Mouse (Mus musculus) limb, embryonic 14.5 days (tissue): ENCODE results near the gene Zdhhc17. TPM values are rescaled to one million over a fixed set of nuclear protein-coding genes. Genes with fewer than 3 reads are reported as not detected.

Experiments used
- ATAC-seq: fragments of 200-750 bp; cut with Nextera tagmentation; 2 replicates; pipeline ENCODE4 v1.8.0; 2017; ENCODE audit warnings: low read depth, moderate number of reproducible peaks, moderate TSS enrichment; ENCODE audit not compliant: low FRiP score
- DNase-seq: peaks from one replicate; pipeline ENCODE4 v3.0.0-alpha.2; 2015; ENCODE audit warnings: low spot score
- H3K27ac ChIP-seq: fragments of 300-500 bp; sonication (generic); replicated peaks from 2 replicates; pipeline ENCODE4 v1.5.1; 2014; ENCODE audit warnings: low read depth, mild to moderate bottlenecking, low read length, moderate library complexity, mixed read lengths
- H3K27me3 ChIP-seq: fragments of 300-500 bp; sonication (generic); 2 replicates; pipeline ENCODE4 v1.6.1; 2014; ENCODE audit warnings: low read length, mixed read lengths; ENCODE audit not compliant: control insufficient read depth, insufficient read depth
- H3K36me3 ChIP-seq: fragments of 300-500 bp; sonication (generic); 2 replicates; pipeline ENCODE4 v1.6.1; 2014; ENCODE audit warnings: mild to moderate bottlenecking, low read length, moderate library complexity, mixed read lengths; ENCODE audit not compliant: control insufficient read depth, insufficient read depth
- H3K4me1 ChIP-seq: fragments of 300-500 bp; sonication (generic); 2 replicates; pipeline ENCODE4 v1.6.1; 2014; ENCODE audit warnings: antibody characterized with exemption, low read length, mixed read lengths; ENCODE audit not compliant: control insufficient read depth, insufficient read depth
- H3K4me2 ChIP-seq: fragments of 300-500 bp; sonication (generic); replicated peaks from 2 replicates; pipeline ENCODE4 v1.6.1; 2014; ENCODE audit warnings: low read depth, mild to moderate bottlenecking, low read length, moderate library complexity; ENCODE audit not compliant: severe bottlenecking
- H3K4me3 ChIP-seq: fragments of 300-500 bp; sonication (generic); replicated peaks from 2 replicates; pipeline ENCODE4 v1.5.1; 2014; ENCODE audit warnings: low read length
- H3K9ac ChIP-seq: fragments of 300-500 bp; sonication (generic); 2 replicates; pipeline ENCODE4 v1.6.1; 2014; ENCODE audit warnings: mild to moderate bottlenecking, low read depth, low read length, moderate library complexity; ENCODE audit not compliant: severe bottlenecking
- H3K9me3 ChIP-seq: fragments of 300-500 bp; sonication (generic); 2 replicates; pipeline ENCODE4 v1.6.1; 2016; ENCODE audit warnings: low read length; ENCODE audit not compliant: control insufficient read depth
- POLR2A ChIP-seq: fragments of 200-500 bp; IDR thresholded peaks from 2 replicates; pipeline ENCODE4 v1.8.0; 2012; ENCODE audit warnings: inconsistent platforms, mild to moderate bottlenecking, moderate library complexity, borderline replicate concordance; ENCODE audit not compliant: insufficient read depth, insufficient read length; ENCODE audit errors: extremely low read depth
- WGBS: fragments of 180-500 bp; shearing (Covaris S2); extraction: QIAGEN DNeasy Blood & Tissue Kit; methylation state at CpG from one replicate; pipeline ENCODE4 v1.1.7; 2014; 5-methylcytosine and 5-hydroxymethylcytosine counted together
- polyA plus RNA-seq, 2 experiments: library from polyadenylated mRNA; depleted of rRNA in 1 of 2; stranded (reverse) in 1 of 2; unstranded in 1 of 2; fragments of >200 nt; fragmentation: Nextera tagmentation in 1 of 2; extraction: Ambion mirVana in 1 of 2; gene quantifications; 2 replicates each; pipeline versions ENCODE4 v1.2.1 to v1.2.3; 2012 to 2014

The Zdhhc17 gene
- polyA plus RNA-seq, 2 experiments = 25.0 to 41.8 TPM

GRCm38 (mm10) chr10:110927491-110927890 is 82.4 kb downstream of the Zdhhc17 start:
- no peaks in the 10 kb centered on the region for H3K27me3 ChIP-seq
- H3K9me3 ChIP-seq = no peaks in the 10 kb centered on the region
- H3K27ac ChIP-seq = 0 out of 2 replicates have a peak overlapping the region, but pooled peaks have one; percentile 6
- no peak overlapping the region for H3K9ac ChIP-seq
- WGBS = 26% methylated on average over 11 of the region's 11 CpGs
- no peak for TF ChIP-seq POLR2A
- H3K4me2 ChIP-seq = no peak overlapping the region; the same call in 1 of the 2 replicates
- ATAC-seq (peak; percentile 66), DNase-seq (peak; percentile 77)
- no peak overlapping the region for H3K4me3 ChIP-seq
- peaks cover 63% of the 10 kb centered on the region for H3K4me1 ChIP-seq
- 0 out of 2 replicates have a peak, but pooled peaks cover 5% of the 10 kb centered on the region for H3K36me3 ChIP-seq

GRCm38 (mm10) chr10:110922612-110923011 is 87.3 kb downstream of the Zdhhc17 start:
- H3K9ac ChIP-seq = no peak overlapping the region
- H3K36me3 ChIP-seq = no peaks in the 10 kb centered on the region
- no peak overlapping the region for H3K27ac ChIP-seq
- DNase-seq = no peak
- no peaks in the 10 kb centered on the region for H3K27me3 ChIP-seq
- H3K4me3 ChIP-seq = peak overlapping the region; percentile 82; the same call in 1 of the 2 replicates
- WGBS = 44% methylated on average over 9 of the region's 9 CpGs
- TF ChIP-seq POLR2A = no peak
- ATAC-seq = no peak
- peak overlapping the region; percentile 87 for H3K4me2 ChIP-seq
- H3K4me1 ChIP-seq = peaks cover 39% of the 10 kb centered on the region
- H3K9me3 ChIP-seq = no peaks in the 10 kb centered on the region

GRCm38 (mm10) chr10:110921890-110922289 is 88.0 kb downstream of the Zdhhc17 start:
- Histone ChIP-seq H3K27ac (no peak overlapping the region), H3K27me3 (no peaks in the 10 kb centered on the region), H3K36me3 (no peaks in the 10 kb centered on the region), H3K4me2 (peak overlapping the region; percentile 87), H3K9ac (peak overlapping the region; percentile 83; the same call in 1 of the 2 replicates), H3K4me1 (peaks cover 32% of the 10 kb centered on the region), H3K9me3 (no peaks in the 10 kb centered on the region), H3K4me3 (peak overlapping the region; percentile 82)
- WGBS = 35% methylated on average over 3 of the region's 3 CpGs
- no peak for TF ChIP-seq POLR2A
- ATAC-seq (no peak), DNase-seq (no peak)

GRCm38 (mm10) chr10:110920368-110920950 is 89.5 kb downstream of the Zdhhc17 start:
- H3K4me2 ChIP-seq = peak overlapping the region; percentile 87
- 1% methylated on average over 15 of the region's 15 CpGs for WGBS
- H3K4me1 ChIP-seq = peaks cover 23% of the 10 kb centered on the region
- ATAC-seq (peak; percentile 20), DNase-seq (no peak)
- H3K4me3 ChIP-seq = peak overlapping the region; percentile 82
- peak overlapping the region; percentile 96 for H3K27ac ChIP-seq
- TF ChIP-seq POLR2A = no peak
- H3K27me3 ChIP-seq = no peaks in the 10 kb centered on the region
- H3K9ac ChIP-seq = peak overlapping the region; percentile 83
- no peaks in the 10 kb centered on the region for H3K36me3 ChIP-seq
- no peaks in the 10 kb centered on the region for H3K9me3 ChIP-seq

- WGBS = under 1% methylated on average over 62 of the region's 67 CpGs
- peak within 1 kb of the TSS; percentile 82 for H3K4me3 ChIP-seq
- H3K9ac ChIP-seq = peak within 1 kb of the TSS; percentile 83
- H3K4me2 ChIP-seq = peak within 1 kb of the TSS; percentile 87
- H3K27me3 ChIP-seq = no peaks in the 10 kb centered on the region
- H3K36me3 ChIP-seq = no peaks in the 10 kb centered on the region
- ATAC-seq (peak; percentile 90), DNase-seq (peak; percentile 95)
- peak; percentile 96 for TF ChIP-seq POLR2A
- peak within 1 kb of the TSS; percentile 96 for H3K27ac ChIP-seq
- no peaks in the 10 kb centered on the region for H3K9me3 ChIP-seq
- peaks cover 23% of the 10 kb centered on the region for H3K4me1 ChIP-seq
Measured at GRCm38 (mm10) chr10:110919531-110920343, 90.2 kb downstream of the Zdhhc17 start, which contains the start of gene Csrp2. Csrp2 (plus strand) TSS chr10:110919789.
